Mouse (Mus musculus) stomach, postnatal 0 days (tissue): ENCODE data around the gene Olfr539. TPM values are rescaled to one million over a fixed set of nuclear protein-coding genes. Genes with fewer than 3 reads are reported as not detected.

Experiments
- ATAC-seq: fragments of 200-750 bp; cut with Nextera tagmentation; 2 replicates; pipeline ENCODE4 v1.8.0; 2017; ENCODE audit not compliant: low FRiP score, low TSS enrichment
- DNase-seq: peaks from one replicate; pipeline ENCODE4 v3.0.0-alpha.2; 2016; ENCODE audit warnings: low spot score
- H3K27ac ChIP-seq: fragments of 300-500 bp; sonication (generic); replicated peaks from 2 replicates; pipeline ENCODE4 v1.5.1; 2014; ENCODE audit warnings: mild to moderate bottlenecking, control low read depth
- H3K27me3 ChIP-seq: fragments of 300-500 bp; sonication (generic); 2 replicates; pipeline ENCODE4 v1.6.1; 2014; ENCODE audit warnings: low read length; ENCODE audit not compliant: control insufficient read depth, insufficient read depth
- H3K36me3 ChIP-seq: fragments of 300-500 bp; sonication (generic); 2 replicates; pipeline ENCODE4 v1.6.1; 2014; ENCODE audit warnings: low read length, mixed read lengths; ENCODE audit not compliant: control insufficient read depth, insufficient read depth
- H3K4me1 ChIP-seq: fragments of 300-500 bp; sonication (generic); replicated peaks from 2 replicates; pipeline ENCODE4 v1.6.1; 2014; ENCODE audit warnings: antibody characterized with exemption; ENCODE audit not compliant: control insufficient read depth, insufficient read depth
- H3K4me2 ChIP-seq: fragments of 300-500 bp; sonication (generic); replicated peaks from 2 replicates; pipeline ENCODE4 v1.6.1; 2014; ENCODE audit warnings: low read depth, mild to moderate bottlenecking, control low read depth, moderate library complexity
- H3K4me3 ChIP-seq: fragments of 300-500 bp; sonication (generic); 2 replicates; pipeline ENCODE4 v1.5.1; 2014; ENCODE audit warnings: low read depth, low read length, control low read depth
- H3K9ac ChIP-seq: fragments of 300-500 bp; sonication (generic); 2 replicates; pipeline ENCODE4 v1.6.1; 2014; ENCODE audit warnings: mild to moderate bottlenecking, low read length, control low read depth, mixed read lengths
- H3K9me3 ChIP-seq: fragments of 300-500 bp; sonication (generic); 2 replicates; pipeline ENCODE4 v1.6.1; 2016; ENCODE audit warnings: low read length; ENCODE audit not compliant: control insufficient read depth
- CTCF ChIP-seq: IDR thresholded peaks from 2 replicates; pipeline ENCODE4 v1.5.1; 2016; ENCODE audit warnings: antibody characterized with exemption, low read depth, mild to moderate bottlenecking, moderate library complexity
- EP300 ChIP-seq: optimal IDR thresholded peaks from 2 replicates; pipeline ENCODE3; 2016; ENCODE audit warnings: antibody characterized with exemption
- WGBS: fragments of 180-500 bp; shearing (Covaris S2); extraction: QIAGEN DNeasy Blood & Tissue Kit; methylation state at CpG from one replicate; pipeline ENCODE4 v1.1.7; 2014; 5-methylcytosine and 5-hydroxymethylcytosine counted together
- polyA plus RNA-seq: library from polyadenylated mRNA; unstranded; fragments of >200 nt; fragmentation: Nextera tagmentation; extraction: Ambion mirVana; gene quantifications from 2 replicates; pipeline ENCODE4 v1.2.1, GENCODE M21; 2015

Gene Olfr539
- polyA plus RNA-seq, 1 experiment from 2014 or later = not detected

DNA sequence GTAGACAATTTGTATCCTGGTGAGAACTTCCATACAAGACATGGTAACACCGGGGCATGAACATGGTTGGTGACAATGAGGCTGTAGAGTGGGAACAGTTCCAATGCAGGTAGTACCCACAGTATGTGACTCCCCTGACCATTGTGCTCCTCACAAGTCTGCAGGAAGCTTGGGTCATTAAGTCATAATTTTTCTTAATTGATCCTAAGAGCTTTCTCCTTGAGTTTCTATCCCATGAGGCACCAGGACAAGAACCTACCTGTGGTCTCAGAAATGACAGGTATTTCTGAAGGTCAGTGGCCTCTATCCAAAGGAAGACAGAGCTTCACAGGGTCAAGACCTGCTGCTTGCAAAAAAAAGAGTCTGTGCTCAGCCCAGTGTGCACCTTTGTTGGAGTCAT is 21.9 kb downstream of the Olfr539 start, which contains the start of gene Olfr45:
Gene Olfr45 (plus strand): TSS at position 301 of the 400 bp plus-strand sequence.
- WGBS = 89% methylated on average over 1 of the region's 1 CpGs
- Histone ChIP-seq H3K4me3 (no peak within 1 kb of the TSS), H3K27me3 (no peaks in the 10 kb centered on the region), H3K4me2 (no peak within 1 kb of the TSS), H3K27ac (no peak within 1 kb of the TSS), H3K36me3 (no peaks in the 10 kb centered on the region), H3K9me3 (no peaks in the 10 kb centered on the region), H3K9ac (no peak within 1 kb of the TSS), H3K4me1 (no peaks in the 10 kb centered on the region)
- ATAC-seq (no peak), DNase-seq (no peak)
- TF ChIP-seq EP300 = no peak
- TF ChIP-seq CTCF = no peak

DNA sequence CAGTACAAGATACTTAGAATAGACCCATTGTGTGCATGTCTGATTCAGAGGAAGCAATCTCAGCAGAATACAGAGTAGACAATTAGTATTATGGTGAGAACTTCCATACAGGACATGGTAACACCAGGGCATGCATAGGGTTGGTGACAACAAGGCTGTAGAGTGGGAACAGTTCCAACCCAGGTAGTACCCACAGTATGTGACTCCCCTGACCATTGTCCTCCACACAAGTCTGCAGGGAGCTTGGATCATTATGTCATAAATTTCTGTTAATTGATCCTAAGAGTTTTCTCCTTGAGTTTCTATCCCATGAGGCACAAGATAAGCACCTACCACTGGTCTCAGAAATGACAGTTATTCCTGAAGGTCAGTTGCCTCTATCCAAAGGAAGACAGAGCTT is 37.2 kb downstream of the Olfr539 start, which contains the start of gene Olfr541:
Gene Olfr541 (plus strand): TSS at position 301 of the 400 bp plus-strand sequence.
- no peaks in the 10 kb centered on the region for H3K27me3 ChIP-seq
- no peaks in the 10 kb centered on the region for H3K9me3 ChIP-seq
- no peak within 1 kb of the TSS for H3K4me2 ChIP-seq
- DNase-seq (no peak), ATAC-seq (no peak)
- H3K4me3 ChIP-seq = no peak within 1 kb of the TSS
- no peak within 1 kb of the TSS for H3K27ac ChIP-seq
- TF ChIP-seq EP300 (no peak), CTCF (no peak)
- H3K9ac ChIP-seq = no peak within 1 kb of the TSS
- H3K4me1 ChIP-seq = no peaks in the 10 kb centered on the region
- H3K36me3 ChIP-seq = no peaks in the 10 kb centered on the region

DNA sequence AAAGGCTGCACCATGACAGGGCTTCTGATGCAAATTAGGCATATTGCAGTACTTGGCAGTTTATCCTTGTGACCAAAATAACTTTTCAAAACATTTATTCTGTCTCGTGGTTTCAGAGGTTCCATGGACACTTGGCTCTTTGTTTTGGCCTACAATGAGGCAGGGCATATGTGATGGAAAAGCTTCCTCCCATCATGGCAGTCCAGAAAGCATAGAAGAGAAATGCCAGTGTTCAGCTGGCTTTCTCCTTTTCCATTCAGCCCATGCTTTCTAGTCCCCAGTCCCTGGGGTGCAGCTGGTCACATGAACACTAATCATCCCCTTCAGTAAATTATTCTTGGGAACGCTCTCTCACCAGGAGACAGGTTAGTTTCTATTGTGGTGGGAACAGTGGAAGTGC is 46.6 kb downstream of the Olfr539 start:
- 51% methylated on average over 2 of the region's 2 CpGs for WGBS
- H3K9me3 ChIP-seq = no peaks in the 10 kb centered on the region
- no peak for ATAC-seq
- H3K9ac ChIP-seq = no peak overlapping the region
- H3K27ac ChIP-seq = no peak overlapping the region
- H3K4me3 ChIP-seq = no peak overlapping the region
- H3K4me1 ChIP-seq = no peaks in the 10 kb centered on the region
- no peak overlapping the region for H3K4me2 ChIP-seq
- no peak for TF ChIP-seq EP300
- TF ChIP-seq CTCF = no peak
- no peaks in the 10 kb centered on the region for H3K36me3 ChIP-seq
- H3K27me3 ChIP-seq = no peaks in the 10 kb centered on the region
- no peak for DNase-seq

DNA sequence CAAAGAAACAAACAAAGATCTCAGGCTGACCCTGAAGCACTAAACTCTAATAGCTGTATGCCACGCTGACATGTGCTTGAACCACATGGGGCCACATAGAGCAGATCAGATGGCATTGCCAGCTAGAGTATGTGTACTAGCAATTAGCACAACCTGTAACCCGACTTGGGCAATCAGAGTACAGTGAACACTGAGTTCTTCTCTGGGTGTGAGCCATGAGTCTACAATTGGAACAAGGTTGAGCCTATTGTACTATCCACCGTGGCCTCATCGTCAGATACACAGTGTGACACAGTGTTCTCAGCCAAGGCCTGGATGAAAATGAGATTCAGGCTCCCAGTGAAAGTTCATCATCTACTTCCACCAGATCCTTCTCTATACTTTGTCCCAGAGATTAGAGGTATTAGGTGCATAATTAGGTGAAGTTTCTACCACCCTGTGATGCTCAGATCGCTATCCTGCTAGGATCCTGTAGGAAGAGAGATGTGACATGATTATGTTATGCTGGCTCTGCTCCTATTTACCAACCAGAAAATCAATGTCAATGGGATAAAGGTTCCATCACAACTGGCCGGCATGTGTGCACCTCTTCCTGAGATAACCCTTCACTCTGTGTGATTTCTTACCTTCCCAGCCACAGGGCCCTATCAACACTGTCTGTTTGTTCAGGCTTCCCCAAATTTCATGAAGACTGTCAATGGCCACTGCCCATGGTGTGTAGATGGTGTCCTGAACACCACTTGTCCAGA is 48.0 kb downstream of the Olfr539 start:
- WGBS = 77% methylated on average over 6 of the region's 6 CpGs
- H3K36me3 ChIP-seq = no peaks in the 10 kb centered on the region
- no peak overlapping the region for H3K27ac ChIP-seq
- DNase-seq (no peak), ATAC-seq (no peak)
- H3K9me3 ChIP-seq = no peaks in the 10 kb centered on the region
- no peak for TF ChIP-seq EP300
- no peak for TF ChIP-seq CTCF
- H3K4me1 ChIP-seq = no peaks in the 10 kb centered on the region
- no peak overlapping the region for H3K4me3 ChIP-seq
- no peaks in the 10 kb centered on the region for H3K27me3 ChIP-seq
- H3K4me2 ChIP-seq = no peak overlapping the region
- no peak overlapping the region for H3K9ac ChIP-seq

DNA sequence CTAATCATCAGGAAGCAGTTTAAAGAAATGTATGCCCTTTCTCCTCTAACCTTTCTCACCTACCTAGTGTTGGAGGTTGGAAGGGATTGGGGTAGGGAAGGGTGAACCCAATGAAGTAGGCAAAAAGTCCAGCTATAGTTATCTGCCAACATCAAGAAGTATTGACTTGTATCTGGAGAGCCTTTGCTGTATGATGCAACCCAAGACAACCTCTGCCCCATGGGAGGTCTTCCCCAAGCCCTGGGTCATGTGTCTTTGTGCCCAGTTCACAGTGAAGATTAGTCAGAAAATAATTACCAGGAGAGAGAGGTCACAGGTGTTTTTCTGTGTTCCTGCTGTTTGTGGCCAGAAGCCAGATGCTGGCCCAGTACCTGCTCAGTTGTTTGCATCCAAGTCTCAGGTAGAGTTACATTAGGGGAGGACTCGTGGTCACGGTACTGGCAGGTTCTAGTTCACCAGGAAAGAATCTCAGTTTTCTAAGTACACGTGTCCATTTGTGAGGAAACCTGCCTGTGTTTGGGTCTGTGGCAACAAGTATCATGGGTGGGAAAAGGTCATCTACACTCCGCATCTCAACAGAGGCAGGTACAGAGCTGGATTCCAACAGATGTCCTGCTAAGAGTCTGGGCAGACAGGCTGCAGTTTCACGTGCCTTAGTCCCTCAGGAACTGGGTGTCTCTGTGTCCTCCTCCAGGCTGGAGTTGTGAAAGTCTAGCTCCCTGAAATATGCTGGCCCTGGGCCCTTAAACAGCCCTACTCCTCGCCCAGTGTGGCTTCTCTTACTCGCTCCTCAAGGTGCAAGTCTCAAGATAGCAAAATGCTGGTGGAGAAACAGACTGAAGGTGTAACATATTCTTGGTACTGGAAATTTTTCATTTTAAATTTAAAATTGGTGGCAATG is 57.7 kb downstream of the Olfr539 start:
- WGBS = 80% methylated on average over 7 of the region's 7 CpGs
- Histone ChIP-seq H3K4me1 (no peaks in the 10 kb centered on the region), H3K4me2 (no peak overlapping the region), H3K27ac (no peak overlapping the region), H3K4me3 (no peak overlapping the region), H3K9ac (no peak overlapping the region), H3K36me3 (no peaks in the 10 kb centered on the region), H3K9me3 (no peaks in the 10 kb centered on the region), H3K27me3 (no peaks in the 10 kb centered on the region)
- no peak for TF ChIP-seq EP300
- TF ChIP-seq CTCF = no peak
- ATAC-seq (no peak), DNase-seq (no peak)
